Mouse (Mus musculus) gastrocnemius, adult 2 months (tissue): ENCODE data around the gene Axin2. TPM values are rescaled to one million over a fixed set of nuclear protein-coding genes. Genes with fewer than 3 reads are reported as not detected.

Source experiments
- DNase-seq: peaks from one replicate; pipeline ENCODE4 v3.0.0; 2022
- H3K27ac ChIP-seq: fragments of 200-600 bp; 2 replicates; pipeline ENCODE4 v1.8.1; 2022; ENCODE audit warnings: mild to moderate bottlenecking
- H3K4me3 ChIP-seq: fragments of 200-600 bp; 2 replicates; pipeline ENCODE4 v1.8.1; 2022; ENCODE audit warnings: mild to moderate bottlenecking, moderate library complexity
- CTCF ChIP-seq: fragments of 200-600 bp; IDR thresholded peaks from 2 replicates; pipeline ENCODE4 v1.8.1; 2022; ENCODE audit warnings: antibody characterized with exemption, mild to moderate bottlenecking, moderate library complexity
- intact Hi-C: fragments of 180-260 bp; cut with DNase I; formaldehyde crosslinking; loops from one replicate; pipeline ENCODE4 v1.15.1; 2025
- total RNA-seq, 2 experiments: library from RNA; stranded (reverse); gene quantifications; 2 replicates each; pipeline ENCODE4 v1.2.3; 2021

Axin2 gene
- total RNA-seq, 2 experiments from 2014 or later = 8.5 to 9.3 TPM

GRCm38 (mm10) chr11:108995196-108995989 lies 75.2 kb downstream of the Axin2 start:
- TF ChIP-seq CTCF = no peak
- intact Hi-C loops = loop anchor here (2.0 kb wide), 1 partner anchor 75 kb away; no protein-coding TSS in a partner anchor
- Histone ChIP-seq H3K27ac (no peak overlapping the region), H3K4me3 (no peak overlapping the region)
- no peak for DNase-seq

- intact Hi-C loops = loop anchor here (2.0 kb wide), 1 partner anchor 75 kb away; no protein-coding TSS in a partner anchor
- H3K27ac ChIP-seq = no peak overlapping the region
Measured at GRCm38 (mm10) chr11:108995990-108996533, 75.9 kb downstream of the Axin2 start.

GRCm38 (mm10) chr11:108997816-108998215 lies 77.7 kb downstream of the Axin2 start:
- Histone ChIP-seq H3K27ac (no peak overlapping the region), H3K4me3 (no peak overlapping the region)
- DNase-seq = peak; percentile 45
- intact Hi-C loops = no loop called here
- TF ChIP-seq CTCF = no peak

More at GRCm38 (mm10) chr11:108995990-108996533, 75.9 kb downstream of the Axin2 start:
- no peak overlapping the region for H3K4me3 ChIP-seq
- TF ChIP-seq CTCF = no peak
- DNase-seq = no peak

Other genes starting within 250 kb of the Axin2 start
- not detected for gene E030025P04Rik, start 224.0 kb downstream of the Axin2 start, total RNA-seq